Mouse (Mus musculus) liver, postnatal 0 days (tissue): ENCODE measurements around the gene Olfr132.
"Not testable (repeated sequence)": the region's sequence is repeated elsewhere in the genome, so short reads cannot be mapped to it uniquely, and the experiment has no call there.

Experiments used
- CTCF ChIP-seq: sonication (generic); IDR thresholded peaks from 2 replicates; pipeline ENCODE4 v1.5.1; 2016; ENCODE audit warnings: antibody characterized with exemption, low read depth
- EP300 ChIP-seq: IDR thresholded peaks from 2 replicates; pipeline ENCODE4 v1.6.1; 2016; ENCODE audit warnings: antibody characterized with exemption, low read depth, mild to moderate bottlenecking

- not testable (repeated sequence) for TF ChIP-seq CTCF, EP300
Measured at GRCm38 (mm10) chr17:38125371-38125770, 9.0 kb downstream of the Olfr132 start.
